Mouse (Mus musculus): ENCODE data around the gene Smad3.

GRCm38 (mm10) chr9:63804847-63805246 lies 47.1 kb upstream of the Smad3 start:
- TF ChIP-seq CTCF (conservative IDR thresholded peaks at IDR 0.05; ENCODE audit: insufficient read depth, insufficient read length, low read depth, low read length): no peak
- no peak for TF ChIP-seq POLR2A (IDR thresholded peaks at IDR 0.05; ENCODE audit: low read depth, low read length)
